Mouse (Mus musculus) T-helper 1 cell (primary cell): ENCODE measurements around the gene Scel.

Source experiments
- in situ Hi-C: fragments of 300-600 bp; cut with MboI, MseI; formaldehyde crosslinking; loops from one replicate; pipeline ENCODE4 v1.15.1; 2025; ENCODE audit warnings: high pct_unique_total_duplicates

Scel gene

GRCm38 (mm10) chr14:103649896-103650334 lies 136.8 kb downstream of the Scel start, which contains the start of gene Slain1:
Gene Slain1, plus strand, starts transcription at chr14:103650228.
- in situ Hi-C loops: no loop called here

DNA sequence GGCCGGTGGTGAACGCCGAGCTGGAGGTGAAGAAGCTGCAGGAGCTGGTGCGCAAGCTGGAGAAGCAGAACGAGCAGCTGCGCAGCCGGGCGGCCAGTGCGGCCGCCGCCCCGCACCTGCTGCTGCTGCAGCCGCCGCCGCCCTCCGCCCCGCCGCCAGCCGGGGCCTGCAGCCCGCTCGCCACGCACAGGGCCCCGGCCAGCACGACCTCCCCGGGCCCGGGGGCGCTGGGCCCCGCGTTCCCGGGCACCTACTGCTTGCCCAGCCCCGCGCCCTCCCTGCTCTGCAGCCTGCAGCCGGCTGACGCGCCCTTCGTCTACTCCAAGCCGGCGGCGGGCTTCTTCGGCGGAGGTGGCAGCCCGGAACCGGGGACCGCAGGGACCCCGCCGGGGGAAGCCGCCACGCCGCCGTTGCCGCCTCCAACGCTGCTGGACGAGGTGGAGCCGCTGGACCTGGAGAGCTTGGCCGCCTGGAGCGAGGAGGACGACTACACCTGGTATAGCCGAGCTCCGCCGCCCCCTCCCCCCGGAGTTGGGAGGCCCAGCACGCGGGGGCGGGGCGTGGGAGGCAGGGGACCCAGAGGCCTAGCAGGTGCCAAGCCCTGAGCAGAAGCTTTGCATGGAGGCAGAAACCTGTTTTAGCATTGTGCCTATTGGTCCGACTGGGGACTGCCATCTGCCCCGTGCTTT lies 137.4 kb downstream of the Scel start:
- in situ Hi-C loops: no loop called here

DNA sequence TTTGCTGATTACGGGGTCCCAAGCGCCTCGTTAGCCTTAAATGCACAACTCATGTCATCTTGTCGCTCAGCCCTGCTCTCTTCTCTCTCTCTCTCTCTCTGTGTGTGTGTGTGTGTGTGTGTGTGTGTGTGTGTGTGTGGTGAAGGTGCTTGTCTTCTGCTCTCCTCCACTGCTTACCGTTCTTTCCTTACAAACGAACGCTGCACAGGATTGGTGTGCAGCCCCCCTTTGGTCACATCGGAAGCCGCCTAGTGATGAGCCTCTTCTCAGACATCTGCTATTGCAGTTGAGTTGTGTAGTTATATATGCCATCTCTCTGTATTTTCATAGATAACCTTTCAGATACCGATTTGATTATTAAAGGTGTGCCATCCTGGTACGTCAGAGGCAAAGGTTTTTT lies 138.0 kb downstream of the Scel start:
- in situ Hi-C loops: no loop called here

GRCm38 (mm10) chr14:103651562-103651961 lies 138.4 kb downstream of the Scel start:
- in situ Hi-C loops: no loop called here

- in situ Hi-C loops: no loop called here
Observed at GRCm38 (mm10) chr14:103652524-103652923, 139.4 kb downstream of the Scel start.

DNA sequence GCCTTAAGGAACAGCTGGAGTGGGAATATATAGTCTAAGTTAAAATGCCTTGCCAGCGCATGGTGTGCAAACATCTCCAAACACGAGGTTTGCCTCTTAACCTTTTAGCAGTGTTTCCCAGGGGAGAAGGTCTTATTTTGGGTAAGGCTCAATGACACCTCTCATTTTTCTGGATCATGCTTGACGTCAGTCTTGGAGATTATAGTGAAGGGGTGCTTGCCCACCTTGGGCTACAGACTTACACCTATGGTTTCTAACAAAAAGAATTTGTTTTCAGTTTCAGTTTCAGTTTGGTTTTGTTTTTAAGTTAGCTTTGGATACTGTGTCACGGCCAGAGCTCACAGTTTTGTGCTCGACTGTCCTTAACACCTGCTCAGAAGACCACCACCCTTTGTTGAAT lies 140.7 kb downstream of the Scel start:
- in situ Hi-C loops: no loop called here

DNA sequence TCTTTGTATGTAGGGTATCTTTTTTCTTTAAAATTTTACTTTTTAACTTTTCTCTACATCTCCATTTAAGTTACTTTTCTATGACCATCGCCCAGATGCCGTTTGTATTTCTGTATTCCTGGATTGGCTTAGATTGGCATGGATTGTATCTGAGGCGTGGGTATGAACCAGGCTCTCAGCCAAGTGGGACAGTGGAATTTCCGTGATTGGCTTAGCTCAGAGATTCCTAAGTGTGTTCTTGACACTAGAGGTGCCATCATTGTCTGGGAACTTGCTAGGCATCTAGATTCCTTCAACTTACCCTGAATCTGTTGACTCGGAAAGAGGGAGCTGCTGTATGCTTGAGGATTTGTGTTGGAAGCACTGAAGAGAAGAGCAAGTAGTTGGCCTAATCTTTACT lies 142.3 kb downstream of the Scel start:
- in situ Hi-C loops: no loop called here

- in situ Hi-C loops: no loop called here
Observed at GRCm38 (mm10) chr14:103657876-103658275, 144.7 kb downstream of the Scel start.
